Mouse (Mus musculus) ES-Bruce4 (cell line): ENCODE measurements at regions not wholly inside any gene's neighbourhood (a gene's known extent, or its start where the extent isn't known, plus 50 kb on each side); places are given as distances from the start of the nearest gene placed in this dataset.

Experiments
- CTCF ChIP-seq: IDR thresholded peaks from one replicate; pipeline ENCODE4 v1.8.1; 2011; ENCODE audit warnings: low read depth, low read length
- POLR2A ChIP-seq: IDR thresholded peaks from one replicate; pipeline ENCODE4 v1.8.1; 2011; ENCODE audit warnings: low read length; ENCODE audit not compliant: insufficient read depth

- TF ChIP-seq CTCF (no peak), POLR2A (no peak)
Measured at GRCm38 (mm10) chr7:136814751-136815150, 79.7 kb upstream of the Mgmt start.
